Mouse (Mus musculus): ENCODE measurements around the gene Dscam.
"Not testable (repeated sequence)": the region's sequence is repeated elsewhere in the genome, so short reads cannot be mapped to it uniquely, and the experiment has no call there.

Dscam gene

GRCm38 (mm10) chr16:96931771-96932170 lies 238.8 kb downstream of the Dscam start:
- no peak for DNase-seq

- no peak for DNase-seq
These were observed 242.5 kb downstream of the Dscam start for GRCm38 (mm10) chr16:96928011-96928410.

- no peak for DNase-seq
These were observed 243.1 kb downstream of the Dscam start for GRCm38 (mm10) chr16:96927408-96927807.

GRCm38 (mm10) chr16:96926977-96927376 lies 243.6 kb downstream of the Dscam start:
- DNase-seq: no peak

- no peak for DNase-seq
These were observed 246.6 kb downstream of the Dscam start for GRCm38 (mm10) chr16:96923941-96924340.

- no peak for DNase-seq
These were observed 256.1 kb downstream of the Dscam start for GRCm38 (mm10) chr16:96914495-96914894.

- no peak for DNase-seq
These were observed 257.7 kb downstream of the Dscam start for GRCm38 (mm10) chr16:96912836-96913235.

GRCm38 (mm10) chr16:96912103-96912502 lies 258.4 kb downstream of the Dscam start:
- DNase-seq: no peak

GRCm38 (mm10) chr16:96910405-96911164 lies 260.0 kb downstream of the Dscam start:
- DNase-seq: no peak

- no peak for DNase-seq
These were observed 262.7 kb downstream of the Dscam start for GRCm38 (mm10) chr16:96907818-96908217.

- no peak for DNase-seq
These were observed 263.5 kb downstream of the Dscam start for GRCm38 (mm10) chr16:96907081-96907480.

GRCm38 (mm10) chr16:96906630-96907029 lies 263.9 kb downstream of the Dscam start:
- no peak for DNase-seq

GRCm38 (mm10) chr16:96904761-96905160 lies 265.8 kb downstream of the Dscam start:
- DNase-seq: no peak

- no peak for DNase-seq
These were observed 266.2 kb downstream of the Dscam start for GRCm38 (mm10) chr16:96904359-96904758.

- no peak for DNase-seq
These were observed 268.0 kb downstream of the Dscam start for GRCm38 (mm10) chr16:96902596-96902995.

- DNase-seq: no peak
These were observed 269.1 kb downstream of the Dscam start for GRCm38 (mm10) chr16:96901234-96902014.

GRCm38 (mm10) chr16:96899329-96899728 lies 271.2 kb downstream of the Dscam start:
- no peak for DNase-seq

- peak; percentile 9 for DNase-seq
These were observed 273.9 kb downstream of the Dscam start for GRCm38 (mm10) chr16:96896510-96897133.

- no peak for DNase-seq
These were observed 282.5 kb downstream of the Dscam start for GRCm38 (mm10) chr16:96888036-96888435.

- no peak for DNase-seq
These were observed 284.7 kb downstream of the Dscam start for GRCm38 (mm10) chr16:96885817-96886216.

GRCm38 (mm10) chr16:96884590-96884989 lies 286.0 kb downstream of the Dscam start:
- not testable (repeated sequence) for DNase-seq

GRCm38 (mm10) chr16:96877271-96877670 lies 293.3 kb downstream of the Dscam start:
- DNase-seq: no peak

GRCm38 (mm10) chr16:96872799-96873198 lies 297.8 kb downstream of the Dscam start:
- DNase-seq: no peak

GRCm38 (mm10) chr16:96857571-96857970 lies 313.0 kb downstream of the Dscam start:
- DNase-seq: no peak
